Mouse (Mus musculus): Measurements from ENCODE around the gene Nsrp1. TPM values are rescaled to one million over a fixed set of nuclear protein-coding genes. Genes with fewer than 3 reads are reported as not detected.
"Not testable (repeated sequence)": the region's sequence is repeated elsewhere in the genome, so short reads cannot be mapped to it uniquely, and the experiment has no call there.

The Nsrp1 gene
- 10 to 100 TPM; 16.0 to 68.3 (median 43.3) TPM for total RNA-seq (2018; cell fraction: chromatin; rRNA removed)
- 10 to 100 TPM; 12.3 to 25.2 (median 19.1) TPM for total RNA-seq (2018; cell fraction: cytosol; rRNA removed)
- 10 to 100 TPM; 10.4 to 40.8 (median 23.3) TPM for total RNA-seq (2018; cell fraction: nucleus; rRNA removed)
- polyA plus RNA-seq (2018), result 18.8 to 51.2 TPM (median 21.1 TPM) in 3 replicates

- WGBS (ENCODE audit: missing documents), result 5% methylated on average over 48 of the region's 48 CpGs
- peak within 1 kb of the TSS; percentile 96 for H3K4me3 ChIP-seq (ENCODE audit: inconsistent target)
- H3K36me3 ChIP-seq (ENCODE audit: inconsistent target), result peaks cover 24% of the 10 kb centered on the region; the same call in 1 of the 2 replicates
- H3K27ac ChIP-seq, result peak within 1 kb of the TSS; percentile 66
- H3K79me2 ChIP-seq (ENCODE audit: inconsistent target), result peaks cover 46% of the 10 kb centered on the region
Measured at GRCm38 (mm10) chr11:77078273-77079134, at the start of gene Nsrp1. TSS of gene Nsrp1 (minus strand) at chr11:77078435.

DNA sequence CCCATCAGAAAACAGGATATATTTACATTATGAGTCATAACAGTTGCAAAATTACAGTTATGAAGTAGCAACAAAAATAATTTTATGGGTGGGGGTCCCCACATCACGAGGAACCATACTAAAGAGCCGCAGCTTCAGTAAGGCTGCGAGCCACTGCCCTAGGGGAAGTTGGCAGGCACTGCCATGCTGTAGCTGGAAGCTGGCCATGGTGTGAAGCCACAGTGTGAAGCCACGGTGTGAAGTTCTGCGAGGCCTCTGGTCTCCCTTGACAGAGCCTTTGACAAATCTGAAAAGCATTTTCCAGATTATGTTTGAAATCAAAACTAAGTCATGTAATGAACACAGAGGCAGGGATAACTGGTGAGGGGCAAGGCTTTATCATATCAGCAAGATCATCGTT is 32.9 kb upstream of the Nsrp1 start:
- WGBS (ENCODE audit: missing documents), result 50% methylated on average over 6 of the region's 6 CpGs
- no peak overlapping the region for H3K4me3 ChIP-seq (ENCODE audit: inconsistent target)
- no peaks in the 10 kb centered on the region for H3K79me2 ChIP-seq (ENCODE audit: inconsistent target)
- no peak overlapping the region for H3K27ac ChIP-seq
- H3K36me3 ChIP-seq (ENCODE audit: inconsistent target), result no peaks in the 10 kb centered on the region

GRCm38 (mm10) chr11:77108442-77108841 is 30.2 kb upstream of the Nsrp1 start:
- no peaks in the 10 kb centered on the region for H3K36me3 ChIP-seq (ENCODE audit: inconsistent target)
- 89% methylated on average over 5 of the region's 6 CpGs for WGBS (ENCODE audit: missing documents)
- H3K4me3 ChIP-seq (ENCODE audit: inconsistent target), result no peak overlapping the region
- no peak overlapping the region for H3K27ac ChIP-seq
- H3K79me2 ChIP-seq (ENCODE audit: inconsistent target), result no peaks in the 10 kb centered on the region

- WGBS (ENCODE audit: missing documents), result 89% methylated on average over 12 of the region's 12 CpGs
- not testable (repeated sequence) for H3K36me3 ChIP-seq (ENCODE audit: inconsistent target); H3K4me3 ChIP-seq (ENCODE audit: inconsistent target); H3K27ac ChIP-seq; H3K79me2 ChIP-seq (ENCODE audit: inconsistent target)
Measured at GRCm38 (mm10) chr11:77107872-77108271, 29.6 kb upstream of the Nsrp1 start.

DNA sequence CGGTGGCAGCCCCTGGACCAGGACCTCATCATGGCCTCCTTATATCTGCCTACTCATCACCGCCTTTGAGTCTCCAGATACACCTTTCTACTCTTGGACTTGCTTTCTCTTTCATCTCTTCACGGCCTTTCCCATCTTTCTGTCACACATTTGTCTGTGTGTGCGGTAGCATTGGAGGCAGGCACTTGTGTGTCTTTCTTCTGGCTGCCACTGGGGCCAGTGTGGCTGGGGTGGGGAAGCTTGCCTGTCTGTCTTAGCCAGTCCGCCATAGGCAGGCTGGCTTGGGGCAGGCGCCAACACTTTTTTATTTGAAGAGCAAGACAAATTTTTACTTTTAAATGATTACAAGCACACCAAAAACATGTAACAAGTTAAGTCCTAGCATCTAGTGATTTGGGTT is 28.7 kb upstream of the Nsrp1 start:
- H3K4me3 ChIP-seq (ENCODE audit: inconsistent target), result no peak overlapping the region
- H3K36me3 ChIP-seq (ENCODE audit: inconsistent target), result no peaks in the 10 kb centered on the region
- no peak overlapping the region for H3K27ac ChIP-seq
- no peaks in the 10 kb centered on the region for H3K79me2 ChIP-seq (ENCODE audit: inconsistent target)
- 97% methylated on average over 6 of the region's 6 CpGs for WGBS (ENCODE audit: missing documents)

DNA sequence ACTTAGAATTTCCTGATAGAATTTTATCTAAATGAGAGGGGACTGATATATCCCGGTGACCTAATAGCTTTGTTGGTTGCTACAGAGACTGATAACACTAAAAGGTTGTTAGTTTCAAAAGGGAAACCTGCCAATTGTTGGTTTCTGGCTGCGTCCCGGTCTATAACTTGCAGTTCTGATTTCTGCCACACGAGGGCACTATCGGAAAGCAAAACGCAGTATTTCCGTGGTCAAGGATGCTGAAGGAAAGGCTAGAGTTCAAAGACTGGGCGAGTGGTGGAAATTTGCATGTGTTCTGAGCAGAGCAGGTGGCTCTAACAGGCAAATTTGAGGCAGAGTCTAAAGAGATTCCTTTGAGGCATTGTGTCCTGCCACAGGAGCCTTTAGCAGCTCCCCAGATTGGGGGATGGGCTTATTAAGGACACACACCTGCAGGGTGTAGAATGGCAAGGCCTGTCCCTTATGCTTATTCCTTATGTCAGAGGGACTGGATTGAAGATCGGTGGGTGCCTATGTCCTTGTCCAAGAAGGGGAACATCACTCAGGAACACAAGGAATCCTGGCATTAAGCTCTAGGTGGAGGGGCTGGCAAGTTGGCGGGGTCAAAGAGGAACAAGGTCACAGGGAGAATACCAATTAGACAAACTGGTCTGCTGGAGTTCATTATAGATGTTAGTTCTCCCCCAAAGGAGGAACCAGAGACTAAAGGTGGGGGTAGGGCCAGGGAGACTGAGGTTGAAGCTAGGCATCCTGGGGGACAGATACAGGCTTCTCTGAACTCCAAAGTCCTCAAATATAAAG is 22.1 kb upstream of the Nsrp1 start:
- 16% methylated on average over 10 of the region's 10 CpGs for WGBS (ENCODE audit: missing documents)
- Histone ChIP-seq H3K27ac (no peak overlapping the region), H3K79me2 (ENCODE audit: inconsistent target) (no peaks in the 10 kb centered on the region), H3K4me3 (ENCODE audit: inconsistent target) (no peak overlapping the region), H3K36me3 (ENCODE audit: inconsistent target) (no peaks in the 10 kb centered on the region)

DNA sequence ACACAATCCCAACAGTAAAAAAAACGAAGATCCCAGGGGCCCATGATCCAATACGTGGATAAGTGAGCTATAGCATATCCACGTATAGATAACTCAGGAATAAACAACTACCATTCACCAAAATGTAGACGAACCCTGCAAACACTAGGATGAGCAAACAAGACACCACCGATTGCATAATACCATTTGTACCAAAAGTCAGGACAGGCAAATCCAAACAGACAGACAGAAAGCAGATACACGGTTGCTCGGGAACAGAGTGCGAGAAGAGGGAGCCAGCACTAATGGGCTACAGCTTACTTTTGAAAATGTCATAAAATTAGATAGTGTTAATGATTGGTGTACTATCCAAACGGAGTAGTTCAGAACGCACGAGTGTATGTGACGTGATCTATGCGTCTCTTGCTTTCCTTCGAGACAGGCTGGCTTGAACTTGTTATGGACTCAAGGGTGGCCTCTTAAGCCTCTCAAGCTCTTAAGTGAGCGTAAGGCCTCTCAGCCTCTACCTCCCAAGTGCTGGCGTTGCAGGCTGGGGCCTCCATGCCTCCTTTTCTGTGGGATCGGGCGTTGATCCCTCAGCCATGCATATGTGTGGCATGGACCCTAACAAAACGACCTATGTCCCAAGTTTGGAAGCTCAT is 20.2 kb upstream of the Nsrp1 start:
- WGBS (ENCODE audit: missing documents), result 89% methylated on average over 19 of the region's 19 CpGs
- Histone ChIP-seq H3K27ac (no peak overlapping the region), H3K79me2 (ENCODE audit: inconsistent target) (no peaks in the 10 kb centered on the region), H3K36me3 (ENCODE audit: inconsistent target) (no peaks in the 10 kb centered on the region), H3K4me3 (ENCODE audit: inconsistent target) (no peak overlapping the region)

DNA sequence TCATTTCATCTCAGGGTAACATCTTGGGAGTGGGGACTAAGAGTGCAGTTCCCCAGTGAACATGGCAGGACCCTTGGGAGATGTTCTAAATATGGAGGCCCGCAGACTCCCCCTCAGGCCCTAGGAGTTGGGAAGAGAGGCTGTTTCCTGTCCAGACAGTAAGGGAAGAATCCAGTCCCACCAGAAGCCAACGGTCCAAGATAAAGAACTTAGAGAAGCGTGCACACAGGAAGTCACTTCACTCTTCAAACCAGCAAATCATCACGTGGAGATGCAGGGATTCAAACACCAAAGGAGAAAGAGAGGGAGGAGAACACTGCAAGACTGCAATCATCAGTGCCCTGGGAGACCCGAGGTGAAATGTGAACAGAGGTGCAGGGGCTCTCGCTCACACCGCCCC is 18.8 kb upstream of the Nsrp1 start:
- Histone ChIP-seq H3K27ac (no peak overlapping the region), H3K79me2 (ENCODE audit: inconsistent target) (no peaks in the 10 kb centered on the region), H3K4me3 (ENCODE audit: inconsistent target) (no peak overlapping the region), H3K36me3 (ENCODE audit: inconsistent target) (no peaks in the 10 kb centered on the region)
- 67% methylated on average over 7 of the region's 7 CpGs for WGBS (ENCODE audit: missing documents)

- no peaks in the 10 kb centered on the region for H3K79me2 ChIP-seq (ENCODE audit: inconsistent target)
- 100% methylated on average over 3 of the region's 3 CpGs for WGBS (ENCODE audit: missing documents)
- H3K4me3 ChIP-seq (ENCODE audit: inconsistent target), result no peak overlapping the region
- no peak overlapping the region for H3K27ac ChIP-seq
- H3K36me3 ChIP-seq (ENCODE audit: inconsistent target), result no peaks in the 10 kb centered on the region
Measured at GRCm38 (mm10) chr11:77096581-77096980, 18.3 kb upstream of the Nsrp1 start.

GRCm38 (mm10) chr11:77095206-77095605 is 17.0 kb upstream of the Nsrp1 start:
- no peaks in the 10 kb centered on the region for H3K36me3 ChIP-seq (ENCODE audit: inconsistent target)
- H3K27ac ChIP-seq, result no peak overlapping the region
- WGBS (ENCODE audit: missing documents), result 84% methylated on average over 10 of the region's 10 CpGs
- H3K79me2 ChIP-seq (ENCODE audit: inconsistent target), result no peaks in the 10 kb centered on the region
- H3K4me3 ChIP-seq (ENCODE audit: inconsistent target), result no peak overlapping the region

DNA sequence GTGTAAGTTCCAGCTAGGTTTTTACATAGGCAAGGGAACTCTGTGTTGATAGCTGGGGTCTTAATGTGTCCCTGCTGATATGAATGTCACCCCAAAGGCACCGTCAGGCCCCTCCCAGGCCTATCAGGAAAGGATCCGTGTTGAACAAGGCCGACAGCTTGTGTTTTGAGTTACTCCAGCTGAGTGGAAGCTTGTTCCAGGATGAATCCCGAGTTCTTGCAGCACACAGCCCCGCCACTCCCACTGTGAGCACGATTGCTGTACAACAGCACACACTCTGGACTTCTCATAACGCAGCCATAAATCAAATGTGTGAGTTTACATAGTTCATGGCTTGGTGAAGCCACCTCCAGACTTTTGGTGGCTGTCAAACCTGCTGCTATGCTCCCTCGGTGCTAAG is 15.9 kb upstream of the Nsrp1 start:
- Histone ChIP-seq H3K36me3 (ENCODE audit: inconsistent target) (no peaks in the 10 kb centered on the region), H3K79me2 (ENCODE audit: inconsistent target) (no peaks in the 10 kb centered on the region), H3K4me3 (ENCODE audit: inconsistent target) (no peak overlapping the region), H3K27ac (no peak overlapping the region)
- WGBS (ENCODE audit: missing documents), result 81% methylated on average over 8 of the region's 8 CpGs

DNA sequence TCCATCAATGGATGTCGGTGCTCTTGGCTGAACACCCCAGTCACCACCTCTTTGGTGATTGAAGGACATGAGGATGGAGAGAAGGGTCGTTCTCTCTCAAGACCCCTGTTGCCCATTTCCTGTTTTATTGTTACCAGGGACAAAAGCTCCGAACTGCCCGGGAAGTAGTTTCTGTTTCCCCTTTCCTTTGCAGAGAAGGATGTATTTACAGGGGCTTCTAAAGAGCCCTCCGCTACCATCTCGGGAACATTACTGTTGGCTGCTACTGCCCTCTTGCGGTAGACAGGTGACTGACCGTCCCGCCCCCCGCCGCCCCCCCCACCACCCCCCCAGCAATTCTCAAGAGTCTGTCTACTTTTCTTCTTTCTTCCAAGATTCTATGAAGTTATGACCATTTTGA is 15.0 kb upstream of the Nsrp1 start:
- Histone ChIP-seq H3K27ac (no peak overlapping the region), H3K36me3 (ENCODE audit: inconsistent target) (no peaks in the 10 kb centered on the region), H3K4me3 (ENCODE audit: inconsistent target) (no peak overlapping the region), H3K79me2 (ENCODE audit: inconsistent target) (no peaks in the 10 kb centered on the region)
- under 1% methylated on average over 11 of the region's 11 CpGs for WGBS (ENCODE audit: missing documents)

DNA sequence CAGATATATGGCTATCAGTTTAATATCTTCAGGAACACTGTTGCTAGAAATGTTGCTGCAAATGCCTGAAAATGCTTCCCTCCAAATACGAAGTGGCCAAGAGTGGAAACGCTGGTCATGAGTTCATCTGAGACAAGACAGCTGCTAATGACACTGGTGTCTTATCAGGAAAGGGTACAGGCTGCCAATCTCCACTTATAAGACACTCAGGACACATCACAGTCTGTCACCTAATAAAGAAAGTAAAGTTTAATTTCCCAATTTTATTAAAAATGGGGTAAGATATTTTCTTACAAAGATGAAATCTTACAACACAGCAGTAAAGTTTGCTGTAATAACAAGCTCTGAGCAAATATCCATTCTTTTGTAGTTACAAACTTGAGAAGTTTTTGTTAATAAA is 10.9 kb upstream of the Nsrp1 start:
- H3K36me3 ChIP-seq (ENCODE audit: inconsistent target), result no peaks in the 10 kb centered on the region
- H3K79me2 ChIP-seq (ENCODE audit: inconsistent target), result no peaks in the 10 kb centered on the region
- no peak overlapping the region for H3K27ac ChIP-seq
- 79% methylated on average over 2 of the region's 2 CpGs for WGBS (ENCODE audit: missing documents)
- H3K4me3 ChIP-seq (ENCODE audit: inconsistent target), result no peak overlapping the region

- 89% methylated on average over 2 of the region's 2 CpGs for WGBS (ENCODE audit: missing documents)
- Histone ChIP-seq H3K4me3 (ENCODE audit: inconsistent target) (no peak overlapping the region), H3K79me2 (ENCODE audit: inconsistent target) (no peaks in the 10 kb centered on the region), H3K27ac (no peak overlapping the region), H3K36me3 (ENCODE audit: inconsistent target) (no peaks in the 10 kb centered on the region)
Measured at GRCm38 (mm10) chr11:77087004-77087403, 8.8 kb upstream of the Nsrp1 start.
